Mouse (Mus musculus): ENCODE data around the gene Fbxl14. TPM values are rescaled to one million over a fixed set of nuclear protein-coding genes. Genes with fewer than 3 reads are reported as not detected.

The Fbxl14 gene
- polyA plus RNA-seq, 1 experiment from 2014 or later: 4.3 TPM

GRCm38 (mm10) chr6:119487085-119487458 lies 7.6 kb downstream of the Fbxl14 start:
- WGBS: 90% methylated on average over 7 of the region's 7 CpGs
- H3K36me3 ChIP-seq: peaks cover 16% of the 10 kb centered on the region
- no peak overlapping the region for H3K4me3 ChIP-seq
- H3K27me3 ChIP-seq: no peaks in the 10 kb centered on the region
- no peaks in the 10 kb centered on the region for H3K9me3 ChIP-seq (replicated peaks)
- ATAC-seq (ENCODE audit: low FRiP score): no peak
- H3K27ac ChIP-seq: no peak overlapping the region
- no peak overlapping the region for H3K9ac ChIP-seq
- peaks cover 48% of the 10 kb centered on the region for H3K4me1 ChIP-seq
- H3K4me2 ChIP-seq (replicated peaks): no peak overlapping the region

GRCm38 (mm10) chr6:119487619-119488018 lies 8.2 kb downstream of the Fbxl14 start:
- Histone ChIP-seq H3K36me3 (peaks cover 16% of the 10 kb centered on the region), H3K27me3 (no peaks in the 10 kb centered on the region), H3K4me3 (no peak overlapping the region), H3K4me2 (replicated peaks) (no peak overlapping the region), H3K9me3 (replicated peaks) (no peaks in the 10 kb centered on the region), H3K4me1 (peaks cover 50% of the 10 kb centered on the region), H3K9ac (no peak overlapping the region), H3K27ac (no peak overlapping the region)
- 93% methylated on average over 9 of the region's 9 CpGs for WGBS
- no peak for ATAC-seq (ENCODE audit: low FRiP score)

- 11% methylated on average over 5 of the region's 5 CpGs for WGBS
- no peak for ATAC-seq (ENCODE audit: low FRiP score)
- Histone ChIP-seq H3K27ac (no peak overlapping the region), H3K36me3 (peaks cover under 1% of the 10 kb centered on the region), H3K4me2 (replicated peaks) (no peak overlapping the region), H3K27me3 (no peaks in the 10 kb centered on the region), H3K4me3 (no peak overlapping the region), H3K9ac (no peak overlapping the region), H3K4me1 (peaks cover 36% of the 10 kb centered on the region), H3K9me3 (replicated peaks) (no peaks in the 10 kb centered on the region)
Measured at GRCm38 (mm10) chr6:119489765-119490164, 10.3 kb downstream of the Fbxl14 start.

- peaks cover 31% of the 10 kb centered on the region for H3K4me1 ChIP-seq
- H3K36me3 ChIP-seq: no peaks in the 10 kb centered on the region
- H3K27me3 ChIP-seq: no peaks in the 10 kb centered on the region
- no peak overlapping the region for H3K27ac ChIP-seq
- no peak for ATAC-seq (ENCODE audit: low FRiP score)
- WGBS: 14% methylated on average over 11 of the region's 11 CpGs
- H3K4me2 ChIP-seq (replicated peaks): peak overlapping the region; percentile 26
- H3K4me3 ChIP-seq: no peak overlapping the region
- H3K9me3 ChIP-seq (replicated peaks): no peaks in the 10 kb centered on the region
- peak overlapping the region; percentile 36 for H3K9ac ChIP-seq
Measured at GRCm38 (mm10) chr6:119490549-119490948, 11.1 kb downstream of the Fbxl14 start.

- Histone ChIP-seq H3K9me3 (replicated peaks) (no peaks in the 10 kb centered on the region), H3K36me3 (no peaks in the 10 kb centered on the region), H3K4me2 (replicated peaks) (peak overlapping the region; percentile 26), H3K27ac (no peak overlapping the region), H3K9ac (no peak overlapping the region), H3K27me3 (no peaks in the 10 kb centered on the region), H3K4me1 (peaks cover 30% of the 10 kb centered on the region), H3K4me3 (no peak overlapping the region)
- 18% methylated on average over 11 of the region's 11 CpGs for WGBS
- no peak for ATAC-seq (ENCODE audit: low FRiP score)
Measured at GRCm38 (mm10) chr6:119491006-119491405, 11.5 kb downstream of the Fbxl14 start.

- Histone ChIP-seq H3K36me3 (no peaks in the 10 kb centered on the region), H3K4me2 (replicated peaks) (no peak overlapping the region), H3K9me3 (replicated peaks) (no peaks in the 10 kb centered on the region), H3K4me1 (peaks cover 30% of the 10 kb centered on the region), H3K27ac (0 out of 2 replicates have a peak overlapping the region, but pooled peaks have one; percentile 35), H3K9ac (no peak overlapping the region), H3K27me3 (no peaks in the 10 kb centered on the region), H3K4me3 (no peak overlapping the region)
- 29% methylated on average over 9 of the region's 9 CpGs for WGBS
- no peak; the same call in 1 of the 2 replicates for ATAC-seq (ENCODE audit: low FRiP score)
Measured at GRCm38 (mm10) chr6:119491997-119492629, 12.6 kb downstream of the Fbxl14 start.

- Histone ChIP-seq H3K27me3 (no peaks in the 10 kb centered on the region), H3K27ac (no peak overlapping the region), H3K4me2 (replicated peaks) (no peak overlapping the region), H3K9me3 (replicated peaks) (no peaks in the 10 kb centered on the region), H3K36me3 (no peaks in the 10 kb centered on the region), H3K9ac (no peak overlapping the region), H3K4me1 (peaks cover 30% of the 10 kb centered on the region), H3K4me3 (no peak overlapping the region)
- WGBS: 17% methylated on average over 7 of the region's 7 CpGs
- ATAC-seq (ENCODE audit: low FRiP score): no peak
Measured at GRCm38 (mm10) chr6:119492630-119493014, 13.2 kb downstream of the Fbxl14 start.

- Histone ChIP-seq H3K27ac (no peak overlapping the region), H3K36me3 (no peaks in the 10 kb centered on the region), H3K4me1 (peaks cover 10% of the 10 kb centered on the region), H3K4me2 (replicated peaks) (no peak overlapping the region), H3K4me3 (no peak overlapping the region), H3K9me3 (replicated peaks) (no peaks in the 10 kb centered on the region), H3K9ac (no peak overlapping the region), H3K27me3 (no peaks in the 10 kb centered on the region)
- 28% methylated on average over 5 of the region's 5 CpGs for WGBS
- ATAC-seq (ENCODE audit: low FRiP score): no peak
Measured at GRCm38 (mm10) chr6:119499271-119499670, 19.8 kb downstream of the Fbxl14 start.

- no peaks in the 10 kb centered on the region for H3K27me3 ChIP-seq
- H3K9ac ChIP-seq: no peak overlapping the region
- no peak overlapping the region for H3K27ac ChIP-seq
- H3K4me3 ChIP-seq: no peak overlapping the region
- no peaks in the 10 kb centered on the region for H3K9me3 ChIP-seq (replicated peaks)
- no peak overlapping the region for H3K4me2 ChIP-seq (replicated peaks)
- 74% methylated on average over 5 of the region's 5 CpGs for WGBS
- H3K36me3 ChIP-seq: no peaks in the 10 kb centered on the region
- H3K4me1 ChIP-seq: peaks cover 10% of the 10 kb centered on the region
- ATAC-seq (ENCODE audit: low FRiP score): no peak
Measured at GRCm38 (mm10) chr6:119500086-119500485, 20.6 kb downstream of the Fbxl14 start.

GRCm38 (mm10) chr6:119502031-119502430 lies 22.6 kb downstream of the Fbxl14 start:
- Histone ChIP-seq H3K27ac (no peak overlapping the region), H3K36me3 (no peaks in the 10 kb centered on the region), H3K9ac (no peak overlapping the region), H3K4me3 (no peak overlapping the region), H3K27me3 (no peaks in the 10 kb centered on the region), H3K4me2 (replicated peaks) (no peak overlapping the region), H3K4me1 (peaks cover 10% of the 10 kb centered on the region), H3K9me3 (replicated peaks) (no peaks in the 10 kb centered on the region)
- no peak for ATAC-seq (ENCODE audit: low FRiP score)
- 44% methylated on average over 9 of the region's 9 CpGs for WGBS

- no peak overlapping the region for H3K27ac ChIP-seq
- no peak overlapping the region for H3K4me2 ChIP-seq (replicated peaks)
- H3K36me3 ChIP-seq: no peaks in the 10 kb centered on the region
- H3K4me1 ChIP-seq: peaks cover 5% of the 10 kb centered on the region; the same call in 1 of the 2 replicates
- no peaks in the 10 kb centered on the region for H3K27me3 ChIP-seq
- no peaks in the 10 kb centered on the region for H3K9me3 ChIP-seq (replicated peaks)
- WGBS: 81% methylated on average over 8 of the region's 8 CpGs
- no peak for ATAC-seq (ENCODE audit: low FRiP score)
- H3K9ac ChIP-seq: no peak overlapping the region
- no peak overlapping the region for H3K4me3 ChIP-seq
Measured at GRCm38 (mm10) chr6:119504756-119505155, 25.3 kb downstream of the Fbxl14 start.

- Histone ChIP-seq H3K27me3 (no peaks in the 10 kb centered on the region), H3K9ac (no peak overlapping the region), H3K4me1 (peaks cover 5% of the 10 kb centered on the region; the same call in 1 of the 2 replicates), H3K9me3 (replicated peaks) (no peaks in the 10 kb centered on the region), H3K4me2 (replicated peaks) (no peak overlapping the region), H3K36me3 (no peaks in the 10 kb centered on the region), H3K27ac (no peak overlapping the region), H3K4me3 (no peak overlapping the region)
- no peak for ATAC-seq (ENCODE audit: low FRiP score)
- 60% methylated on average over 9 of the region's 9 CpGs for WGBS
Measured at GRCm38 (mm10) chr6:119505525-119506225, 26.2 kb downstream of the Fbxl14 start.

- Histone ChIP-seq H3K27me3 (no peaks in the 10 kb centered on the region), H3K27ac (no peak overlapping the region), H3K36me3 (no peaks in the 10 kb centered on the region), H3K9me3 (replicated peaks) (no peaks in the 10 kb centered on the region), H3K4me3 (no peak overlapping the region), H3K4me2 (replicated peaks) (no peak overlapping the region), H3K9ac (no peak overlapping the region), H3K4me1 (no peaks in the 10 kb centered on the region)
- ATAC-seq (ENCODE audit: low FRiP score): no peak
- WGBS: 90% methylated on average over 6 of the region's 6 CpGs
Measured at GRCm38 (mm10) chr6:119508221-119508620, 28.8 kb downstream of the Fbxl14 start.
